Mouse (Mus musculus): ENCODE measurements around the gene Scarb1.
A peak's percentile ranks its signal among the peaks of the same experiment; 100 is the strongest.

Scarb1 gene

DNA sequence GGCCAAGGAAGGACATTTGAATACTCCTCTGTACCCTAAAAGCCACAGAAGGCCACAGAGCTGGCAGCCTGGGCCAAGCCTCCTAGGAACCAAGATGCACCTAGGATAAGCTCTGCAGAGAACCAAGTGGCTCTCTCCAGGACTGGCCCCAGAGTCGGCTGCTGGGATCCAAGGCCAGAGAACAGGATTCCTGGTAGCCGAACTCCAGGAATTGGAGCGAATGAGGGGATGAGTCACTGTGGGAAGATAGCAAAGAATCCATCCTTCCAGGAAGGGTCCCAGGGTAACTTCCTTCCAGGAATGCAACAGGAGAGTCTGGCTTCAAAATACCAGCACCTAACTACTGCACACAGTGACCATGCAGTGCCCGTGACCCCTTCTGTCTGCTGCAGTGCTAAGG lies 8.6 kb downstream of the Scarb1 start:
- DNase-seq (ENCODE audit: low spot score in 2 of 2) = no peak

DNA sequence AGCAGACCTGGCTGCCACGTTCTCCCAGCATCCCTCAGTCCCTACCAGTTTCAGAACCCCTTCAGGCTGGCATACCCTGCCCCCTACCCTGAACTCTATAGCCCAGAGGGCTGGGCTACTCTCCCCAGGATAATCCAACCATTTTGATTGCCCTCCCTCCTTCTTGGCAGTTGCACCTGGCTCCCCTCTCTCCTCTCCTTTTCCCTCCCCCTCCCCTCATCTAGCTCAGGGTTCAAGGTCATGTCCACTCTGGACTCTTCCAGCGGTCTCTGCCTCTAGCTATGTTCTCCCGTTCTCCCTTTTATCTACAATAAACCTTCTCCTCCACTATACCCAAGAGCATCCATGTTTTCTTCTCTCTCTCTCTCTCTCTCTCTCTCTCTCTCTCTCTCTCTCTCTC lies 9.1 kb downstream of the Scarb1 start:
- DNase-seq (ENCODE audit: low spot score in 2 of 2) = no peak

DNA sequence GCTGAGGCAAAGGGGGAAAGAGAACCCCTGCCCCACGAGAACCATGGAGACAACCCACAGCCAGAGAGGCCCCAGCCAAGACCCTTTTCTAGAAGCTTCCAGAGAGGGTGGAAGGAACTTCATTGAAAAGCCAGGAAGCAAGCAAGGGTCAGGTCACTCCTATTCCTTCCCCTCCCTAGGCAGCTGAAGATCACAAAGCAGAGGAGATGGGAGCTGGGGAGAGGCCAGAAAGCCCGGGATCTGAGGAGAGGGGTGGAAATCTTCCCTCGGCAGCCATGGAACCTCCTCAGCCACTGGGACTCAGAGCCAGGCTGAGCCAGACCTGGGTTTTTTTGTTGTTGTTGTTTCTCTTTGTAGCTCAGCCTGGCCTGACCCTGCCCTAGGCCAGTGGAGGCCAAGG lies 9.8 kb downstream of the Scarb1 start:
- no peak for DNase-seq (ENCODE audit: low spot score in 2 of 2)

DNA sequence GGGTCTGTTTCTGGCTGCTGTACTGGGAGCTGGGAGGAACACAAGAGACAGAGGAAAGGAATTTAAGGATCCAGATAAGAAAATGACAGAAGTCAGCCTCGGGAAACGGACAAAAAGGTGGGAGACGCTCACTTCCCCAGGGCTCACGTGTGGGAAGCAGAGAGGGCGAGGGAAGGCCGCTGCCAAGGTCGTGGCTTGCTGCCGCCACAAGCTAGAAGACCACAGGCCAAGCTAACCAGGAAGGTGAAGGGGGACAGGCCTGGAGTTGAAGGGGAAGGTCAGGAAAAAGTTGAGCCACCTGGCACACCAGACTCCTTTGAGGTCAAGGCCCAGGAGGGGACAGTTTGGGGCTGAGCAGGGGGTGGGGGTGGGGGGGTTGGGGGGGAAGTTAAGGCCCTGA lies 10.2 kb downstream of the Scarb1 start:
- DNase-seq (ENCODE audit: low spot score in 2 of 2) = no peak

DNA sequence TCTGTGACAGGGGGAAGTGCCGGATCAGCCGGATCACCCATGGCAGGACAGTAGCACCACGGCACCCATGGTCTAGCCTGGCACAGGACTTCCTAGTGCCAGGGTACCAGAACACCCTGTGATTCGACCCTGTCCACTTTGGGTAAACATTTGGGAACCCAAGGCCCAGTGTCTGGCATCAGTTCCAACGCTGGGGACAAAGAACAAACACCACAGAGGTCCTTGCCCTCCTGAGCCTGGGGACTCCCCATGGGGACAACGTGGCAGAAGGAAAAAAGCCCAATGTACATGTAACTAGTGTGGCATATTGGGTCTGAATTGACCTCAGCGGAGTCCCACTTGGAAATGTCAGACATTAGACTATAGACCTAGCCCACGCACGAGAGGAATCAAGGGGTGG lies 10.7 kb downstream of the Scarb1 start:
- no peak for DNase-seq (ENCODE audit: low spot score in 2 of 2)

DNA sequence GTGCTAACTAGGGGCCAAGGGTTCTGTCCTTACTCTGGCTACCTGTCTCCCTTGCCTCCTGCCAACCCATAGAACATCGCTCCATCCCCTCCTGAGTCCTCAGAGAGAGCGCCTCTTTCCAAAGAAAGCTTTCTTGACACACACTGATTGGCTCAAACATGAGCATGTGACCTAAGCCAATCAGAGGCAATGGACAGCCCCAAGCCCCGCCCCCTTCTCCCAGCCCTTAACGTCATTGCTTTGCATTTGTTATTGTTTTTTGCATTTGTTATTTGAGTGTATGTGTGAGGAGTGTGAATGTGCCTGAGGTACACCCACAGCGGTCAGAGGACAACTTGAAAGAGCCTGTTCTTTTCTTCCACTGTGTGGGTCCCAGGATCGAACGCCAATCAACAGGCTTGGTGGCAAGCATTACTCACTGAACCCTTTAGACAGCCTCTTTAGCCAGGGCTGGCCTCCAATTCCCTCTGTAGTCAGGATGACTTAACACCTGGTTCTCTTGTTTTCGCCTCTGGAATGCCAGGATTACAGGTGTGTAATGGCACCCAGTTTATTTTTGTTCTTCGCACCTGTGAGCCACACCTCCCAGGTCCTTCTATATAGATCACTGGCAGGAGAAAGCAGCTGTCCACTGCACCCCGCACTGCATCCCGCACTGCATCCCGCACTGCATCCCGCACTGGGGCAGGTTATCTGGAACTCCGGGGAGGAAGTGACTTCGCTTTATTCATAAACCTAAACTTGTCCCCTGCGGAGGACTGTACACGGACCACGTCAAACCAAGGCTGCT lies 13.1 kb downstream of the Scarb1 start:
- DNase-seq (ENCODE audit: low spot score in 2 of 2) = no peak

DNA sequence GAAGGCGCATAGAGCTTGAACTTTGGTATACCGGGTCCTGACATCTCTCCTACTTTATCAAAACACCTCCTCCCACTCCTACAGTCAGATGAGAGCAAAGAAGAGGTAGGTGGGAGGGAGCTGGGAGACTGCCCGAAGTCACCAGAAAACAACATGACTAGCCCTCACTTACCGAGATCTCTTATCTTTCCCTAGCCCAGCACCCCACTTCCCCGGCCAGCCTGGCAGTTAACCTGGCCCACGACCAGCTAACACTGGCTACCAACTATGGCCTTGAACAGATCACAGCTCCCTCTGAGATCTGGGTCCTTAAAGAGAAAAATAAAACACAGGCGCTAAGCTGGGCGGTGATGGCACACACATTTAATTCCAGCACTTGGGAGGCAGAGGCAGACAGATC lies 14.5 kb downstream of the Scarb1 start:
- no peak for DNase-seq (ENCODE audit: low spot score in 2 of 2)

DNA sequence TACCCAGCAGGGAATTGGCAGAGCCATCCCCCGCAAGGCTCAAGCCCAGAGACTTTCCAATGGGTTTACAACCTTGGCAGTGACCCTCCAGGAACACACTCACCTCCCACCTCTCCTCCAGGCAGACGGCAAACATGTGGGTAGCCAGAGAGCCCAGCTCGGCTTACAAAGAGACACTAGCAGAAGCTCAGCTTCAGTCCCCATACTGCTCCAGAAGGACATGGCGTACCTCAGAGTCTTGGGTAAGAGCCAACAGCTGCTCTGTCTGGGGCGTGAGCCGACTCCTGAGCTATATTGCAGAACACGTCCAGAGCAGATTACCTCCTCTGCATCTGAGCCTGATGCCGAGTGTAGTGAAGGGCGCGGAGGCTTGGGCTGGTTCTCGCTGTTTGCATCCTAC lies 15.0 kb downstream of the Scarb1 start:
- peak in 1 of 2 experiments; percentile 56 for DNase-seq (ENCODE audit: low spot score in 2 of 2)

DNA sequence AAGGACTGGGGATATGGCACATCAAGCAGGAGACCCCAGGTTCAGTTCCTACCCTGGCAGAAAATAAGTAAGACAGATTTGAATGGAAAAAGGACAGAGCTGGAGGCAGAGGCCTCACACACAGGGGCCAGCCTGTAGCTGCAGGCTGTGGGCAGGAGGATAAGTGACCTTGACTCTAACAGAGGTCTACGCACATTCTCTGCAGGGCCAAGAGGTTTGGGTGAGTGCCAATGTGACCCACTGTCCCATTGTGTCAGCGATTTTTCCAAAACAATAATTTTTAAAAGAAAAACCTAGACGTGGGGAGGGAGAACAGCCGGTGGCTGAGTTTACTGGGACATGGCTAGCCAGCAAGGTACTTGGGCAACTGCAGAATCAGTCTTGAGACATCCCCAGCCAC lies 15.6 kb downstream of the Scarb1 start:
- DNase-seq (ENCODE audit: low spot score in 2 of 2) = no peak

DNA sequence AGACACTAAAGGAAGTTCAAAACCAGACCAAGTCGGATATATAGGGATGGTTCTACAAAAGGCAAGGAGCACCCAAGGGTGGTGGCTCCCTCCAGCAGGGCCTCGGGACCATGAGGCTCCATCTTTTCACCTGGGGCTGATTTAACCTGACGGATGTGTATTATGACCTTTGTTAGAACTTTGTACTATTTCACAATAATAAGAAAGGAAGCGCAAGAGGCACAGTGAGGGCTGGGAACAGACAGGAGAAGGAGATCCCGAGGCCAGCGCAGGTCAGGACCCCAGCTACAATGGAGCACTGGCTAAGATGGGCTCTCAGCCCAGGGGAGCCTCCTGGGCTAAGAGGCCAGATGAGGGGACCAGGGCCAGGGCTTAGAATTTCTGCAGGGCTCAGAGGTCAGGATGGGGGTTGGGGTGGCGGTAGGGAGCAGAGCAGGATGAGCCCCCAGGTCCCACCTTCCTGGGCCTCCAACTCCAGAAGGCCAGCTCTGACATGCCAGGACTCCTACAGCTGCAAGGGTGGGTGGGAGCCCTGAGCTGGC lies 16.9 kb downstream of the Scarb1 start:
- no peak for DNase-seq (ENCODE audit: low spot score in 2 of 2)

DNA sequence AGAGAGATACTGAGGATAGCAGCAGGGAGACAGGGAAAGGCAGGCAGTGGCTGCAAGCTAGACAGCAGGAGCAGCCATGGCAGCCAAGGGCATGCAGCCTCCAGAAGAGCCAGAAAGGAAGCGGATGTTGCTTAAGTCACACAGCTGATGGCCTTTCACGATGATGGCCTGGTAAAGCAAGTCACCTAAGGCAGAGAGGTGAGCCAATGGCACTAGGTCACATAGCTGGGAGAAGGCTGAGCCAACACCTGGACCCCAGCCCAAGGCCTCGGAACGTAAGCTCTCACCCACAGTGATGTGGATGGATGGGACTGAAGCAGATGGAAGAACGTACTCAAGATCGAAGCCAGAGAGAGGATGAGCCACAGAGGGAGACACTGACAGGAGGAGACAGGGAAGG lies 17.8 kb downstream of the Scarb1 start:
- no peak for DNase-seq (ENCODE audit: low spot score in 2 of 2)

DNA sequence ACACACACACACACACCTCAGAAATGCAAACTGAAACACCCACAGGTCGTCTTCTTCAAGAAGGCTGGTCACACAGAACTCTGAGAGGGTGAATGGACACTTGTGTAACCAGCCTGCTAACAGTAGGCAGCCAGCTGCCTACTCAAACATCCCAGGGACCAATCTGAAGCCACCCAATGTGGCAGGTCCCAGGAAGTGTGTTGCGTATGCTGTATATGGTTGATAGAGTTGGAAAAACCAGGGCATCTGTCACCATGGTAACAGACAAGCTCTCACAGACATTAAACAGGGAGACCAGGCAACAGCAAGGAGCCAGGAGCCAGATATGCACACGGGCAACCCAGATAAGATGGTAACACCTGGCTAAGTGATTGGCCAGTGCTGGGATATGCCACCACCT lies 19.1 kb downstream of the Scarb1 start:
- DNase-seq (ENCODE audit: low spot score in 2 of 2) = peak in 1 of 2 experiments; percentile 24

DNA sequence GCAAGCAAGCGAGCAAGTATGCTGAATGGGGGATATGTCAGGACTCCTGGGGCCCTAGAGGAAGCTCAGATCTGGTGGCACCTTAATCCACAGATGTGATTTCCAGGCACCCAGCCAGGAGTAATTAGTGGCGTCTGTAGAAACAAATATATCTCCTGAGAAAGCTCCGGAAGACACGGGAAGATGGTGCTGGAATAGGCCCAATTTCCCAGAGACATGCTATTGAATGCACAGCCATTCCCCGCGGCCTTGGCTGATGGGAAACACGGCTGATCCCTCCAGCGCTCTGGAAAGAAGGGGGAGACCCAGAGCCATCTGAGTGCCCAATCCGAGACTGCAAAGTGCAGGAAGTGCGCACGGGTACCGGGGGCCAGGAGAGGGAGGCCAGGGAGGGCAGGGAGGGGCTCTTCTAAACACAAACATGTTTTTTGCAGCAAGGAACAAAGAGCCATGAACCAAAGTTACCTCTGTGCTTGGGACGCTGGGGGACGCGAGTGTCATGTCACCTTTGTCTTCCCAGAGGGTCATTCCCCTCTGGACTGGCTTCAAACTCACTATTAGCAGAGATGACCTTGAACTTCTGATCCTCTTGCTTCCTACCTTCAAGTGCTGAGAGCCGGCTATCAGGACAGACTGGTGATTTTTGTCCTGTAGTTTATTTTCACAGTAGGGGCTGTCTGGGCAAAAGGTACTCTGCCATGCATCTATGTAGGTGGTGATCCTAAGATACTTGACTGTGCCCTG lies 21.7 kb downstream of the Scarb1 start:
- DNase-seq (ENCODE audit: low spot score in 2 of 2) = peak in 1 of 2 experiments; percentile 57

DNA sequence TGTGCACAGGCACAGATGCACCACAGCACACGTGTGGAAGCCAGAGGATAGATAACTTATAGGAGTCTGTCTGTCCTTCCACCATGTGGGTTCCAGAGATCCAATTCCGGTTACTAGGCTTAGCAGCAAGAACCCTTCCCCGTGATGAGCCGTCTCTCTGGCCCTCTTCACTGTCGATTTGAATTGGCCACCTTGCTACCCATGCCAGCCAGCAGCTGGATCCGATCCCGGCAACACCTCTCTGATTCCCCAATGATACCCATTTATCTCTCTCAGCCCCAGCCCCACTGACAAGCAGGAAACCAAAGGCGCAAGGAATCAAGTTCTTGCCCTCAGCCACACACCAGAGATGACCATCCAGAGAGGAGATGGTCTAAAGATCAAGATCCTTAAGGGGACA lies 22.9 kb downstream of the Scarb1 start:
- no peak for DNase-seq (ENCODE audit: low spot score in 2 of 2)

DNA sequence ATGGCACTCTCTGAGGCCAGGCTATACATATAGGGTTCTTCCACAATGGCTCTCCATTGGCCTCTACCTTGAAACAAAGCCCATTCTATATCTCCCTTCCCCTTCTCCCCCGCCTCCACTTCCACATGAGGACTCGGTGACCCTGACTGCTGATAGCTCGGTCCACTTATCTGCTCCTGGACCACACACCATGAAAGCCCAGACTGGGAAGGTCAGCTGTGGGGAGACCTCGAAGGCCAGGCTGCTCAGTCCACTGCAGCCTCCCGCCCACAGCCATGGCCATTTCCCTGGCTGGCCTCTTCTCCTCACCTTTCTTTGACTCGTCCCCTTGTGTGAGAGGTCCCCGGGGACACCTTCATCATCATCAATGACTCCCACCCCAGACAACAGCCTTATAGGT lies 23.6 kb downstream of the Scarb1 start:
- DNase-seq (ENCODE audit: low spot score in 2 of 2) = no peak

DNA sequence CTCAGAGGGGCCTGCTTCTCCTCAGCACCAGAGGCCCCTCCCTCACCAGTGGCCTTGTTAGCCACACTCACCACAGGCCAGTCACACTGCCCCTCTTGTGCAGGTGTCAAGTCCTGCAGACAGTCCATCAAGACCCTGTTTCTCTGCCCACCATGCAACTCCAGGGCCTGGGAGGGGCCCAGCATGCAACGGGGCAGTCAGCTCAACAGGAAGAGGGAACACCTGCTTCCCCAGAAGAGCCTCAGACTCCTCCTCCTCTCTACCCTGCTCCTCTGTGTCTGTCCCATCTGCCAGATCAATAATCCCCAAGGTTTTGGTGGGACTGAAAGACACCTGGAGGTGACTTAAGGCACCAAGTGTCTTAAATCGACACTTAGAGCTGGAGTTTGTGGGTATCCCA lies 24.1 kb downstream of the Scarb1 start:
- no peak for DNase-seq (ENCODE audit: low spot score in 2 of 2)

DNA sequence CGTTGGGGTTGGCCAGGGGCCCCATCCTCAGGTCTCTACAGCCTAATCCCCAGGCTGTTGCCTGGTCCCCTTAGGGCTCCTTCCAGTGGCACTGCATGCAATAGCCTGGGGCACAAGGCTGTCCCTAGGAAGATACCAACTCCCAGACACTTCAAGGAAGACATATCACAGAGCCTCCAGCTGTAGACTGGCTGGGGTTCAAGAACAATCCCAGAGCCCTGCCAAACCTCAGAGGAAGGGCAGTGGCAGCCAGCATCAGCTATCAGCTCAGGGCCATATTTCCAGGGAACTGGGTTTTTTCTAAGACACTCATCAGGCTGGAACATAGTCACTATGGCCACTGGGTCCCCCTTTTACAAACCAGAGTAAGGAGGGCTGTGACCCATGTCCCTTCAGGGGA lies 25.8 kb downstream of the Scarb1 start:
- DNase-seq (ENCODE audit: low spot score in 2 of 2) = no peak

DNA sequence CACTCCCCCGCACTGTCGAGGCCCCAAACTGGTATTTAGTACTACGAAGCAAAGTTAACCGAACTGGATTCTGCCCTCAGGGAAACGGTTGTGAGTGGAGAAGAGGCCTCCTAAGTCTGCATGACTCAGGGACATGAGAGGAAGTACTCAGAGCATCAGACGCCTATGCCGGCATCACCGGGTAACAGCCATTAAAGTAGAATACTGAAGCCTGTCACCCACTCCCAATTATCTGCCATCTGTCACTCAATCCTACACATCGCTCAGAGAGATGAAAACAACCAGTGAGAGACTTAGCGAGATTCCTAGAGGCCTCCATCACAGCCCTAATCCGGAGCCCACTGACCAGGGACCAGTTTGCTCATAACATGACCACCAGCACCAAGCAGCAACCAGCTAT lies 26.9 kb downstream of the Scarb1 start:
- DNase-seq (ENCODE audit: low spot score in 2 of 2) = no peak

DNA sequence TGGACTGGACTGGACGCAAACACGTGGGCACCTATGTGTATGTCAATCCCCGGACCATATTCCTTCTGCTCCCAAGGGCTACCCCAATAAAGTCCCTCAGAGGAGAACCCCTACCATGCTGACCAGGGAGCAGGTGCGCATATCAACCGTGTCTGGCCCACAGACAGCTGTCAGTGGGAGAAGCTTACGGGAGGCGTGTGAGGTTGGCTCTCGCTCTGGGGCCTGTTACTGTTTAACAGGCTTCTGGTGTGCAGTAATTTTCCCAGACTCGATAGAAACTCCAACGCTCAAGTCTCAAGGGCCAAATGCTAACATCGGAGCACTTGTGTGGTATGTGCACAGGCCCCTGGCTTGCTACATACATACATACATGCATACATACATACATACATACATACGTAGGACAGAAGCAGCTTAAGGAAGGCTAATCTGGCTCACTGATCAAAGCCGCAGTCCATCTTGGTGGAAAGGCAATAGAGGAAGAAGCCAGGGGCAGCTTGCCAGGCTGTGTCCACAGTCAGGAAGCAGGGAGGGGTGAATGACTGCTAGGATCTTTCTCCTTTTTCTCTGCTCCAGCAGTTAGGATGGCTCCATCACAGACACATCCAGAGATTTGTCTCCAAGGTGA lies 27.8 kb downstream of the Scarb1 start:
- no peak for DNase-seq (ENCODE audit: low spot score in 2 of 2)

DNA sequence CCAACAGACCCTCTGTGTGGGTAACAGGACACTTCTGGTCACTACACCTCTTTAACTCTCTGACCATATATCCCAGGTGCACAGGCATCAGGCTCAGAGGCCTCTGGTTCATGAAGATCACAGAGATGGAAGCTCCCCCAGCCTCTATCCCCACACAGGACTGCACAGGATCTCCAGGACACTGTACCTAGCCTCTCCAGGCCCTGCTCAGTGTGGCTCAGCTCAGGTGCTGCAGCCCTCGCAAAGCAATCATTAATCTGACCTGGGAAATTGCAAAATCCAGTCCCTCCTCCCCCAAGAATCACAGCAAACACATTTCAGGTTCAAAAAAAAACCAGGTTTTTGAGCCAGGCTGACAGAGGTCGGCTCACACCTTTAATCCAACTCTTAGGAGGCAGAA lies 29.9 kb downstream of the Scarb1 start:
- DNase-seq (ENCODE audit: low spot score in 2 of 2) = no peak

DNA sequence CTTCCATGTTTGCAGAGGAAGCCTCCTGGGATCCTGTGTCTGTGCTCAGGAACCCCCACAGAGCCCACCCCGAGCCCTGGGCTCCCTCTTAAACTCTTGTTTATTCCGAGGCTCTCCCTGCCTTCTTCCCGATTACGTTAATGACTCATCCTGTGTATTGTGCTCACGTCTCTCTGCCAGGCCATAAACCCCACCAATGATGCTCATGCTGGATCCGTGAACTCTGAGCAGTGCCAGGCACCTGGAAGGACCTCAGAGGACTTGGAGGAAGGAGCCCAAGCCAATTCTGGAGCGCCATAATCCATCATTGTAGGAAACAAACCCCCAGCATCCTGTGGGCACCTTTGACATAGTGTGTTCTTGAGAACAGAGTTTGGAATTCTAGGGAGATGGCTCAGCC lies 31.7 kb downstream of the Scarb1 start:
- no peak for DNase-seq (ENCODE audit: low spot score in 2 of 2)

DNA sequence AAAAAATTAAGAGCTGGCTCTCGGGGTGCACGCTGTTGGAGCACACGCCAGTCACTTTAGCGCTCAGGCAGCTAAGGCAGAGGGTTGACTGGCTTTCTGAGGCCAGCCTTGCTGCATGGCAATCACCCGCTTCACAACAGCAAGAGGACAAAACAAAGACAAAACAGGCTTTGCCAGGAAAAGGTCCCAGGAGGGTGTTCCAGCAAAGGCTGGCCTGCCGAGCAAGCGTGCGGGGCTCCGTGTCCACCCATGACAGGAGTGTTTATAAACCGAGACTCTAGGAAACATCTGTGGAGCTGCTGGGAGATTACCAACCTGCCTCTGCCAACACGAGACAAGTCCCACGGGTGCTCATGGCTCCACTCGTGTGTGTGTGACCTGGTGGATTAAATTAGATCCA lies 34.1 kb downstream of the Scarb1 start:
- DNase-seq (ENCODE audit: low spot score in 2 of 2) = no peak

DNA sequence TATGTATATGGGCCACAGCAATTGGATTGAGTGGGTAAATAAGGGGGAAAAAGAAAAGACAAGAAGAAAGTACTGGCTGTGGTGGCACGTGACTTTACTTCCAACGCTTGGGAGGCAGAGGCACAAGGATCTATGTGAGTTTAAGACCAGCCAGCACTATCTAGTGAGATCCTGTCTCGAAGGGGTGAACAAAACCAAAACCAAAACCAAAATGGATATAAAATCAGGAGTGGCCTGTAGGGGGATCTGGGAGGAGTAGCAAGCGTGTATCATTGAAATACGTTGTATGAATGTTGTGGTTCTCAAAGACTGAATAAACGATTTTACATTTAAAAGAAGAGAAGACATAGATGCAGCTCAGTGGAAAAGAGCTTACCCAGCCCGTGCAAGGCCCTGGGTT lies 34.5 kb downstream of the Scarb1 start:
- DNase-seq (ENCODE audit: low spot score in 2 of 2) = no peak

All from left cerebral cortex, adult 9 months (tissue).